Mouse (Mus musculus) hematopoietic stem cell, adult 5-6 weeks (primary cell): ENCODE measurements around the gene Clec4f. TPM values are rescaled to one million over a fixed set of nuclear protein-coding genes. Genes with fewer than 3 reads are reported as not detected.
"Not testable (repeated sequence)": the region's sequence is repeated elsewhere in the genome, so short reads cannot be mapped to it uniquely, and the experiment has no call there.

ENCODE experiments used
- ATAC-seq, 2 experiments: fragments of 125-278 bp in 1 of 2; replicated peaks in 1 of 2; 2 replicates each; pipeline ENCODE4 v1.8.0; 2016 to 2017; ENCODE audit warnings: inconsistent platforms in 2 of 2, mild to moderate bottlenecking in 2 of 2, moderate number of reproducible peaks in 2 of 2, low read depth in 1 of 2, moderate TSS enrichment in 1 of 2; ENCODE audit not compliant: low FRiP score in 2 of 2, poor library complexity in 2 of 2, severe bottlenecking in 2 of 2, insufficient read depth in 1 of 2, low TSS enrichment in 1 of 2
- total RNA-seq: library from RNA; stranded (forward); fragments of 172-1452, 232-1000 nt; gene quantifications from 2 replicates; pipeline ENCODE4 v1.2.3, GENCODE M21; 2017

Gene Clec4f
- total RNA-seq, 1 experiment from 2014 or later: not detected

GRCm38 (mm10) chr6:83665009-83665408 lies 9.0 kb upstream of the Clec4f start:
- no peak for ATAC-seq

- no peak for ATAC-seq
These were observed 4.8 kb upstream of the Clec4f start for GRCm38 (mm10) chr6:83660821-83661220.

DNA sequence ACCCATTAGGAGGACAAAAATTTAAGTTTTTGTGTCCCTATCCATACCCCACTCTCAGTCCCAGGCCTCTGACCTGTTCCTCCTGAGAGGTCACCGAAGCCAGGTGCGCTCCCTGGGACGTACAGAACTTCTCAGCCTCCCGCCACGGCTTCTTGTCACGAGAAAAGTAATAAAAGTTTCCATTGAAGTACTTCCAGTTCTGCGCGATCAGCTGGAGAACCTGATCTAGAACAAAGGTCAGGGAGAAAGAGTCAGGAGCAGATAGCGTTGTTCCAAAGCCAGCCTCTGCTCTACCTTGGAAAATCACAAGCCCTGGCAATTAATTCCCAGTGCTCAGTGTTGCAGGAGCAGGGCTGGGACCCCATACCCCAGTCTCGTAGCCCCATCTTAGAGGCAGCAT lies 9.3 kb downstream of the Clec4f start:
- ATAC-seq: no peak

DNA sequence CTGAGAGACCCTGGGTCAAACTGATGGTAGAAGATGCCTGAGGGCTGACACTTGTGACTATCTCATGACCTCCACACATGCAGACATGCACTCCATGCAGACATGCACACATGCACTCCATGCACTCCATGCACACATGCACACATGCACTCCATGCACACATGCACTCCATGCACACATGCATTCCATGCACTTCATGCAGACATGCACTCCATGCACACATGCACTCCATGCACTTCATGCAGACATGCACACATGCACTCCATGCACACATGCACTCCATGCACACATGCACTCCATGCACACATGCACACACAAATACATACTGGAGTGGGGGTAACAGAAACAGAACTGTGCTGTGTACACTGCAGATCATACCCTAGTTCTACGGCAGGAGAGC lies 20.7 kb downstream of the Clec4f start:
- ATAC-seq: no peak

GRCm38 (mm10) chr6:83634631-83635030 lies 21.4 kb downstream of the Clec4f start:
- ATAC-seq: not testable (repeated sequence)

- not testable (repeated sequence) for ATAC-seq
These were observed 21.9 kb downstream of the Clec4f start for GRCm38 (mm10) chr6:83634106-83634505.

GRCm38 (mm10) chr6:83631815-83632214 lies 24.2 kb downstream of the Clec4f start:
- no peak for ATAC-seq

DNA sequence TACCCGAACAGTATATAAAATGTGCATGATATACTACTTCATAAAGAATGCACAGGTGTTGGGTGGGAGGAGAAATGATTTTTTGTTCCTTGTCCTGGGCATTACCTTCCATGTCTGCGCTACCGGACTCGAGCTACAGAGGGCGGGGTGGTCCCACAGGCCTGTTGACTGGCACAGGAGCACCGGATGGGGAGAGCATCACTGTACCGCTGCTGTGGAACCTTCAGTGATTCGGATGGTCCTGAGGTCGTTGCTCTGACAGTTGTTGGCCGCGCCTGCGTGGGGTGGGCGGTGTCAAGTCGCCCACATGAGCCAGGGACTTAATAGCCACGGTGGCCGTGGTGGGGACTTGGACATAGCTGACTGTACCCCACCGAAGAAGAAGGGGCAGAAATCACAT lies 29.2 kb downstream of the Clec4f start:
- no peak for ATAC-seq

GRCm38 (mm10) chr6:83619955-83620354 lies 36.0 kb downstream of the Clec4f start:
- no peak for ATAC-seq

DNA sequence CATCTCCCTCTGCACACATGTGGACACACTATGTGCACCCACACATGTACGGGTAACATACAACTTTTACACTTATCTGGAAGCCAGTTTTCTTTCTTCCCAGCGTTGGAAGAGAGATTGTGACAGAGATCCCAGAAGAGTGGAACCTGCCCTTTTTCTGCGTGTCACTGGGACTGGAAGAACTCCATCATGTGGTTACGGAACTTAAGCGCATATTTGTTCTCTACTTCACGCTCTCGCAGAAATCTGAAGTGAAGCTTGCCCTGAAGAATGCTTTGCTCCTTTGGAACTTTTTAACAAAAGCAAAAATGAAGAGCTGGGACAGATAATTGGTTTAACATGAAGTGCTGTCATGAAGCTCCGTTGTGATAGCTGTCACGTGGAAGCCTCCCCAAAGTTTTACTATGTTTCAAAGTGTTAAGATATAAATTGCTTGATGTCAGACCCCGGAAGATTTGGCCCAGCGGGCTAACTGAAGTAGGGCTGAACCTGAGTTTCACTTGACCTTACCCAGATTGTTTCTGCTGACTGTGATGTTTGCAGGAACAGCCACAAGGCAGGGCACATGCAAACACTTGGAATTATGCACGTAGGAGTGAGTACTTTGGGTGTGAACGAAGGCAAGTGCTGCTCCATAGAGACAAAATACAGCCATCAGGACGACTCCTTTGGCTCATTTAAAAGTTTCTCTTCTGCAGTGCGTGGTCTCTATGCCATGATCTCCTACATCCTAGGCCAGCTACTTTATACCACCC lies 38.2 kb downstream of the Clec4f start:
- ATAC-seq: no peak

DNA sequence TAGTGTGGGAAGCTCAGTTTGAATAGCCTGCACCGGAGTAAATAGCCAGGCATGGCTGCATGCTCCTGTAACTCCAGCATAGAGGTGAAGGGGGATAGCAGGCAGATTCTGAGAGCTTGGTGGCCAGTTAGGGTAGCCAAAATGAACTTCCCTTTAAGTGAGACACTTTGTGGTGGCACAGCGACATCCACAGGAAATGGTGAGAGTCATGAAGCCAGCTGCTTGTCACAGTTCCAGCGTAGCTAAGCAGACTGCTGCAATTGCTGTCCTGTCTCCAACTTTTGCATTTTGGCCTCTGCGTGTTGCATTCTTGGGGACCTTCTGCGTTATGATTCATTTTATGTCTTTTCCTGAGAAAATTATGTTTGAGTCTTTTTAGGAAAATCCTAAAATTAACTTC lies 39.5 kb downstream of the Clec4f start:
- ATAC-seq: peak; percentile 65 to 73

- no peak for ATAC-seq
These were observed 41.5 kb downstream of the Clec4f start for GRCm38 (mm10) chr6:83614469-83614868.

- no peak for ATAC-seq
These were observed 43.0 kb downstream of the Clec4f start for GRCm38 (mm10) chr6:83612976-83613375.

DNA sequence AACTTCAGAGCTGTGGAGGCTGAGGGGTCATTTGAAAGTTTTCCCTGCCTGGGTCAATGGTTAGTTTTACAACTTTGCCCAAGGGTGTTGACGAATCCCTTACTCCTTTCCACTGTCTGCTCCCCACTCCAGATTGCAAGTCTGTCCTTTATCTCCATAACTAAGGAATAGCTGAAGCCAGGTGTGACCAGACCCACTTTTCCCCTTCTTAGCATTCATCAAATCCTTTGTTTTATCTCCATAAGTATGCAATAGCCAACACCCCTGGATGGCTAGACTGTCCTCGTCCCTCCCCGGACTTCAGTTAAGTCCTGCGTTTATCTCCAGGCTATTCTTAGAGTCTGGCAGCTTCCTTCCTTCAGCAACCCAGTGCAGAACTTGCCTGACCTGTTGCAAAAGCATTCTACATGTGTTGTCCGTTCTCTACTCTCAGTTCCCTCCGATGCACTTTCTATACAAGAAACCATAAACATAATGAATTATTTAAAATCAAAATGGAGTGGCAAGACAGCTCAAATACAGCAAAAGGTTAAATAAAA lies 56.3 kb downstream of the Clec4f start:
- no peak for ATAC-seq

DNA sequence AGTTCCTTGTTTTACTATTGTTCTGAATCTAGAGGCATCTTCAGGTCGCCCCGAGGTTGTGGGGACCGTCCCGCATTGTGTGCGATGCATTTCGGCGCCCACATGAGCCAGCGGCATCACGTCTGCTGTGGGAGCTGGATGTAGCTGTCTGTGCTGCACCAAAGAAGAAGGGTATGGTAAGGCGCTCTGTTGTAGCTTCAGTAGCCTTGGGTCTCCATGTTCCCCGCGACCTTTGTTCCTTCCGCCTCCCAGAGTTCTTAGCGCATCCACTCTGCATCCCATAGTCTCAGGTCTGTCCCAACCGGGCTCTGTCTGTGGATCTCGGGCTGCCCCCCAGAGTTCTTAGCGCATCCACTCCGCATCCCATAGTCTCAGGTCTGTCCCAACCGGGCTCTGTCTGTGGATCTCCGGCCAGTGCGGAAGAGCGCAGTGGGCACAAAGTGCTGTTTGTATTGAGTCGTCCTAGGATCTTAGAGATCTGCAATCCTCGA lies 56.9 kb downstream of the Clec4f start:
- ATAC-seq: peak; percentile 30 to 36; a peak in 1 of 4 replicates

DNA sequence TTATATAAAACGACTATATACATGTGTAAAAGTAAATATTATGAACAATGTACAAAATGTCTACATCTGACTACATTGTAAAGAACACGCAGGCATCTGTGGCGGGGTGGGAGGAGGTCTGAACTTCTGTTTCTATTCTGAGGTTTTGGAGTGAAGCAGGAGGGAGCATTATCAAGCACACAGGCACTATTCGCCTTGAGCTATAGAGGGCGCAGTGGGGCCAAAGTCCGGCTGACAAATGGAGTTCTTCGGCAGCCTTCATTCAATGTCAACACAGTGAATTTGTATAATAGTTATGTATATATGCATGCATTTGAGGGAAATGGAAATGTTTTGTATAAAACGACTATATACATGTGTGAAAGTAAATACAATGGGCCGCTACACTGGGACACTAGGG lies 57.3 kb downstream of the Clec4f start:
- ATAC-seq: peak; percentile 84 to 92

DNA sequence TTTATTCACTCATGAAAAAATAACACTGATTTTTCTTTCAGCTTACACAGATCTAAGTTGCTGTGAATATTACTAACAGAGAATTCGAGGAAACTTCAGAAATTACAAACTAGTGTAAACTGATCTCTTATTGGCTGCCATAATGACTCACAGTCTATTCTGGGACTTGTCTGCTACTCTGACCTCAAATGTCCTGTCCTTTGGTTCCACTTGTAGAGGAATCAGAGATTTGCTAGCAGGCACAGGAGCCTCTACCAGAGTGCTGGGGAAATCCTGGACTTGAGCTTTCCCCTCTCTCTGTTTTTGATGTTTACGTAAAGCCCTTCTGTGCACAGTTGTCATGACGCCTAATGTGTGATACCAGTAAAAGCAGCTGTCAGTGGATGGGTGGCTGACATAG lies 58.0 kb downstream of the Clec4f start:
- no peak for ATAC-seq

GRCm38 (mm10) chr6:83595035-83595434 lies 61.0 kb downstream of the Clec4f start:
- no peak for ATAC-seq
